Comparison of ENCODE assay signal across 13 mouse cellular contexts in genomic region chr17:43138356-43138755, GRCm38 (mm10).
DNase-seq lines count a peak whose midpoint lies in the region; TF ChIP-seq lines count a peak whose summit lies in the region.
"Had no signal": no experiment of that assay in that cellular context is flagged by ENCODE, and none has a peak within 500 bp of the region (broad histone marks: within the 10 kb centered on the region; RNA-seq: fewer than 3 reads in every experiment).

No protein-coding gene starts in this region.

- peak overlapping the region; percentile 64 for H3K27ac ChIP-seq in macrophage
- no peak overlapping the region for H3K27ac ChIP-seq in cerebellum, adult 2 months (ENCODE audit: insufficient read depth, low read length)
- H3K27ac ChIP-seq: embryonic facial prominence, embryonic 13.5 days; midbrain, embryonic 13.5 days had no signal

- no peaks in the 10 kb centered on the region for H3K79me2 ChIP-seq in macrophage (ENCODE audit: inconsistent target)

- peak; percentile 5 for DNase-seq in adrenal gland, adult 2 months
- no peak for DNase-seq in adrenal gland, adult 8-10 months
- DNase-seq in urinary bladder, postnatal 14 days (ENCODE audit: low spot score): peak; percentile 21
- DNase-seq in urinary bladder, postnatal 4 days (ENCODE audit: low spot score in 2 of 2): no peak
- DNase-seq in cerebellum, adult 2 months: no peak
- no peak for DNase-seq in thymus, postnatal 25 days
- DNase-seq in left cerebral cortex, postnatal 10 days (ENCODE audit: extremely low spot score in 1 of 2, low spot score in 2 of 2): no peak
- DNase-seq: cerebellum, adult 9-11 months; thymus, postnatal 4 days had no signal

- no peaks in the 10 kb centered on the region for H3K27me3 ChIP-seq in cerebellum, adult 2 months (ENCODE audit: control insufficient read depth, insufficient read depth, low read length)
- H3K27me3 ChIP-seq: embryonic facial prominence, embryonic 13.5 days; midbrain, embryonic 13.5 days had no signal

- H3K4me3 ChIP-seq in macrophage (ENCODE audit: inconsistent target): no peak overlapping the region
- no peak overlapping the region for H3K4me3 ChIP-seq in cerebellum, adult 2 months (replicated peaks; ENCODE audit: insufficient read depth, low read depth, low read length)
- H3K4me3 ChIP-seq: embryonic facial prominence, embryonic 13.5 days; midbrain, embryonic 13.5 days had no signal

- H3K36me3 ChIP-seq in macrophage (ENCODE audit: inconsistent target): no peaks in the 10 kb centered on the region
- H3K36me3 ChIP-seq: embryonic facial prominence, embryonic 13.5 days; G1E; midbrain, embryonic 13.5 days had no signal

- intact Hi-C loops in left cerebral cortex, postnatal 10 days (cut with DNase I): no loop called here

- WGBS in macrophage (ENCODE audit: missing documents): 12% methylated on average over 7 of the region's 7 CpGs
- 91% methylated on average over 7 of the region's 7 CpGs for WGBS in cerebellum, adult 2 months

- no peak for TF ChIP-seq POLR2A in cerebellum, adult 2 months (IDR thresholded peaks at IDR 0.05; ENCODE audit: borderline replicate concordance, insufficient read depth, low read length)

- TF ChIP-seq CTCF in cerebellum, adult 2 months (IDR thresholded peaks at IDR 0.05; ENCODE audit: borderline replicate concordance, insufficient read depth, low read depth, low read length): no peak

- 0 out of 2 replicates have a peak, but pooled peaks cover 4% of the 10 kb centered on the region for H3K4me1 ChIP-seq in cerebellum, adult 2 months (ENCODE audit: control insufficient read depth, insufficient read depth, low read length)
- H3K4me1 ChIP-seq: embryonic facial prominence, embryonic 13.5 days had no signal

Comparison
In these comparisons a context has a peak if more than half of its experiments do, and no peak if none do; other contexts are left out.
1. DNase-seq: peak in adrenal gland, adult 2 months (single experiment) and urinary bladder, postnatal 14 days (single experiment); none in adrenal gland, adult 8-10 months (single experiment), urinary bladder, postnatal 4 days (0 of 2), cerebellum, adult 2 months (0 of 2), thymus, postnatal 25 days (single experiment) and left cerebral cortex, postnatal 10 days (0 of 2).